Mouse (Mus musculus) small intestine, adult 2 months (tissue): ENCODE measurements around the gene Alyref. TPM values are rescaled to one million over a fixed set of nuclear protein-coding genes. Genes with fewer than 3 reads are reported as not detected.
A peak's percentile ranks its signal among the peaks of the same experiment; 100 is the strongest.
"Not testable (repeated sequence)": the region's sequence is repeated elsewhere in the genome, so short reads cannot be mapped to it uniquely, and the experiment has no call there.

ENCODE experiments used
- H3K27ac ChIP-seq: fragments of 200-500 bp; 2 replicates; pipeline ENCODE4 v1.5.1; 2012; ENCODE audit warnings: low read depth, low read length, control low read depth, inconsistent platforms; ENCODE audit not compliant: insufficient read depth
- H3K27me3 ChIP-seq: fragments of 200-500 bp; 2 replicates; pipeline ENCODE4 v1.6.1; 2012; ENCODE audit warnings: mild to moderate bottlenecking, moderate library complexity, low read length, inconsistent platforms; ENCODE audit not compliant: control insufficient read depth, insufficient read depth
- H3K36me3 ChIP-seq: fragments of 200-500 bp; 2 replicates; pipeline ENCODE4 v1.6.1; 2012; ENCODE audit warnings: mild to moderate bottlenecking, low read length, control low read depth, inconsistent platforms; ENCODE audit not compliant: control insufficient read depth, insufficient read depth
- H3K4me1 ChIP-seq: fragments of 200-500 bp; 2 replicates; pipeline ENCODE4 v1.6.1; 2012; ENCODE audit warnings: low read length, inconsistent platforms, mixed read lengths; ENCODE audit not compliant: control insufficient read depth, insufficient read depth, insufficient read length
- H3K4me3 ChIP-seq: fragments of 200-500 bp; 2 replicates; pipeline ENCODE4 v1.5.1; 2012; ENCODE audit warnings: low read depth, mild to moderate bottlenecking, control low read depth, inconsistent platforms, low read length, moderate library complexity
- CTCF ChIP-seq: fragments of 200-500 bp; IDR thresholded peaks from 2 replicates; pipeline ENCODE4 v1.5.1; 2012; ENCODE audit warnings: low read depth, mild to moderate bottlenecking, control low read depth, inconsistent platforms, low read length, moderate library complexity, mixed read lengths; ENCODE audit not compliant: insufficient replicate concordance, insufficient read length; ENCODE audit errors: extremely low read depth
- POLR2A ChIP-seq: fragments of 200-500 bp; IDR thresholded peaks from 2 replicates; pipeline ENCODE4 v1.6.1; 2012; ENCODE audit warnings: low read depth, mild to moderate bottlenecking, control low read depth, inconsistent platforms, low read length, moderate library complexity
- WGBS: fragments of 180-500 bp; shearing (Covaris S2); methylation state at CpG from one replicate; pipeline ENCODE4 v1.1.7; 2018; 5-methylcytosine and 5-hydroxymethylcytosine counted together
- polyA plus RNA-seq: library from polyadenylated mRNA; depleted of rRNA; stranded (reverse); fragments of >200 nt; gene quantifications from 2 replicates; pipeline ENCODE4 v1.2.3, GENCODE M21; 2012

Gene Alyref
- polyA plus RNA-seq, 1 experiment = 24.0 TPM

- Histone ChIP-seq H3K27me3 (no peaks in the 10 kb centered on the region), H3K4me3 (peak overlapping the region; percentile 70), H3K36me3 (peaks cover 39% of the 10 kb centered on the region), H3K27ac (peak overlapping the region; percentile 90), H3K4me1 (peaks cover 14% of the 10 kb centered on the region; the same call in 1 of the 2 replicates)
- TF ChIP-seq POLR2A (no peak), CTCF (no peak)
- 2% methylated on average over 11 of the region's 11 CpGs for WGBS
These were observed 26.3 kb downstream of the Alyref start for GRCm38 (mm10) chr11:120571754-120572416.

DNA sequence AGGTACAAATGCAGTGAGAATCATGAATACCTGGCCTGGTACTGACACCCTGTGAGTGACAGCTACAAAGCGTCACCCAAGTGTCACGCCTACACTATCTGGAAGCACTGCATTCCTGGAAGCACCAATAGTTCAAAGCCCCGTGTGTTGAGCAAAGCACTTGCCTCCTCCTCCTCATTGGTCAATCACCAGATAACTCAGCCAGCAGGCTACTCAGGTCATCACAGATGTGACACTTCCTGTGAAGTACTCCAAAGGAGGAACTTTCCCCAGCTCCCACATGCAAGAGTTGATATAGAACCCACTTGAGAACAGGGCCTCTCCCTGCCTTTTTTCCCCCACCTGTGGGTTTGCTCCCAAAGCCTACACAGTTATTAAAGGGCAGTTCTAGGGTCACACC lies 27.0 kb downstream of the Alyref start:
- peak overlapping the region; percentile 72; the same call in 1 of the 2 replicates for H3K27ac ChIP-seq
- peaks cover 46% of the 10 kb centered on the region for H3K36me3 ChIP-seq
- peaks cover 9% of the 10 kb centered on the region; the same call in 1 of the 2 replicates for H3K4me1 ChIP-seq
- H3K27me3 ChIP-seq = no peaks in the 10 kb centered on the region
- H3K4me3 ChIP-seq = peak overlapping the region; percentile 70
- TF ChIP-seq POLR2A (0 out of 2 replicates have a peak, but pooled peaks have one; percentile 22), CTCF (no peak)
- 34% methylated on average over 3 of the region's 3 CpGs for WGBS

- Histone ChIP-seq H3K27ac (no peak overlapping the region), H3K4me1 (peaks cover 6% of the 10 kb centered on the region; the same call in 1 of the 2 replicates), H3K4me3 (no peak overlapping the region), H3K36me3 (peaks cover 72% of the 10 kb centered on the region), H3K27me3 (no peaks in the 10 kb centered on the region)
- 85% methylated on average over 6 of the region's 6 CpGs for WGBS
- no peak for TF ChIP-seq POLR2A
- no peak for TF ChIP-seq CTCF
These were observed 29.8 kb downstream of the Alyref start for GRCm38 (mm10) chr11:120568324-120568723.

DNA sequence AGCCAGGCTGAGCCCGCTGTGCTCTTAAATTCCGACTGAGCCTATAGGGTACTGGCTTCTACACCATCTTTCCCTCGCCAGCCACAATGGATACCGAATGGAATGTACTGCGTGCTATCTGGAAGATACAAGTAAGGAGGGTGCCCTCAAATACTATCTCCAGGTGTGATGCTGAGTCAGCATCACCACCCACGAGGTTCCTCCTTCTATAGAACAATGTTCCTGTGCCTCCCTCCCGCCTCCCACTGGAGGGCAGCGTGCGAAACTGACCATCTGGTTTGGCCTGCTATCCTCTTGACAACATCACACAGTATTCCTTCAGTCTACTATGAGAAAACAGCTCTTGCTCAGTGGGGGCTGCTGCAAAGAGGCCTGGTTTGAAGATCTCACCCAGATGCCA lies 33.1 kb downstream of the Alyref start:
- Histone ChIP-seq H3K27me3 (no peaks in the 10 kb centered on the region), H3K27ac (no peak overlapping the region), H3K4me3 (no peak overlapping the region), H3K4me1 (peaks cover 5% of the 10 kb centered on the region; the same call in 1 of the 2 replicates), H3K36me3 (peaks cover 89% of the 10 kb centered on the region)
- TF ChIP-seq CTCF (no peak), POLR2A (no peak)
- 75% methylated on average over 9 of the region's 9 CpGs for WGBS

GRCm38 (mm10) chr11:120562949-120563348 lies 35.2 kb downstream of the Alyref start:
- Histone ChIP-seq H3K27me3 (no peaks in the 10 kb centered on the region), H3K27ac (no peak overlapping the region), H3K36me3 (peaks cover 78% of the 10 kb centered on the region), H3K4me3 (no peak overlapping the region), H3K4me1 (peaks cover 3% of the 10 kb centered on the region; the same call in 1 of the 2 replicates)
- 94% methylated on average over 13 of the region's 13 CpGs for WGBS
- no peak for TF ChIP-seq CTCF
- TF ChIP-seq POLR2A = no peak

GRCm38 (mm10) chr11:120560952-120561728 lies 37.0 kb downstream of the Alyref start:
- 88% methylated on average over 13 of the region's 13 CpGs for WGBS
- no peak overlapping the region for H3K27ac ChIP-seq
- H3K4me3 ChIP-seq = no peak overlapping the region
- no peaks in the 10 kb centered on the region for H3K27me3 ChIP-seq
- no peaks in the 10 kb centered on the region for H3K4me1 ChIP-seq
- TF ChIP-seq POLR2A = no peak
- no peak for TF ChIP-seq CTCF
- H3K36me3 ChIP-seq = peaks cover 60% of the 10 kb centered on the region

DNA sequence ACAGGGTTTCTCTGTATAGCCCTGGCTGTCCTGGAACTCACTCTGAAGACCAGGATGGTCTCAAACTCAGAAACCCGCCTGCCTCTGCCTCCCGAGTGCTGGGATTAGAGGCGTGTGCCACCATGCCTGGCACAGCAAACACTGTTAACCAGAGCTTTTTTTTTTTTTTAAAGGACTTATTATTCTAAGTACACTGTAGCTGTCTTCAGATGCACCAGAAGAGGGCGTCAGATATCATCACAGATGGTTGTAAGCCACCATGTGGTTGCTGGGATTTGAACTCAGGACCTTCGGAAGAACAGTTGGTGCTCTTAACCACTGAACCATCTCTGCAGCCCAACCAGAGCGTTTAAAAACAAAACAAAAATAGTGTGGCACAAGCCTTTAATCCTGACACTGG lies 39.3 kb downstream of the Alyref start:
- H3K4me1 ChIP-seq, H3K27me3 ChIP-seq, H3K27ac ChIP-seq, H3K4me3 ChIP-seq: not testable (repeated sequence)
- 89% methylated on average over 6 of the region's 6 CpGs for WGBS
- H3K36me3 ChIP-seq = peaks cover 39% of the 10 kb centered on the region
